Mouse (Mus musculus) C2C12 (cell line): ENCODE data around the gene Rbpjl.

Experiments
- CTCF ChIP-seq: IDR thresholded peaks from one replicate; pipeline ENCODE4 v1.5.1; 2011; ENCODE audit not compliant: control insufficient read depth, insufficient read depth, insufficient read length
- FOSL1 ChIP-seq: IDR thresholded peaks from one replicate; pipeline ENCODE4 v1.8.0; 2011; ENCODE audit warnings: mild to moderate bottlenecking, low read length; ENCODE audit not compliant: poor library complexity, insufficient read depth, severe bottlenecking
- MAX ChIP-seq: IDR thresholded peaks from one replicate; pipeline ENCODE4 v1.6.1; 2011; ENCODE audit warnings: mild to moderate bottlenecking, control low read depth
- MYOD1 ChIP-seq: IDR thresholded peaks from one replicate; pipeline ENCODE4 v1.6.1; 2011; ENCODE audit warnings: low read depth; ENCODE audit not compliant: control insufficient read depth, insufficient read length
- USF1 ChIP-seq: IDR thresholded peaks from one replicate; pipeline ENCODE4 v1.6.1; 2011; ENCODE audit warnings: low read depth, mild to moderate bottlenecking, control low read depth, moderate library complexity

DNA sequence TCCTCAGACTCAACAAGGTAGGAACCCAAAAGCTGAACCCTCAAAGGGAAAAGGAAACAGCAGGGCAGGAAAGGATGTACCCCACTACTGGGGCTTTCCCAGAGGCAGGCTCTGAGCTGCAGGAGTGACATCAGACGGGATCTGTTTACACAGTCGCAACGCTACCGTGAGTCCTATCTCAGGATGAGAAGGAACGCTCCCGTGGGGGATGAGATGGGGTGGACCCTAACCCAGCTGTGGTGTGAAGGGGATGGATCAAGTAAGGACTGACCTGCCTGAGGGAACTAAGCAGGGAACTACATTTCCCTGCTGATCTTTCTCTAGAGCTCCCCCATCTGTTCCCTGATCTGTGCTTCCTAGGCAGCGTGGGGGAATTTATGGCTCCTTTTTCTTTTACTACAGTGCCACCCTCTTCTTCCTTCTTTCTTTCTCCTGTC is 53.9 kb downstream of the Rbpjl start, which contains the start of gene Sys1:
- TF ChIP-seq MAX (no peak), MYOD1 (no peak), CTCF (no peak), FOSL1 (no peak), USF1 (no peak)
